Mouse (Mus musculus) ovary, postnatal 10 days (tissue): ENCODE measurements around the gene Nxph4.

Experiments
- DNase-seq: peaks from one replicate; pipeline ENCODE4 v3.0.0; 2022; ENCODE audit warnings: low spot score

The Nxph4 gene

GRCm38 (mm10) chr10:127514764-127515163 is 19.6 kb downstream of the Nxph4 start, which contains the start of gene Ndufa4l2:
Gene Ndufa4l2 (plus strand): TSS chr10:127514967.
- DNase-seq: no peak

- no peak for DNase-seq
These were observed 20.2 kb downstream of the Nxph4 start for GRCm38 (mm10) chr10:127514111-127514698.

- no peak for DNase-seq
These were observed 20.8 kb downstream of the Nxph4 start for GRCm38 (mm10) chr10:127513501-127514091.

GRCm38 (mm10) chr10:127512813-127513212 is 21.5 kb downstream of the Nxph4 start:
- peak; percentile 87 for DNase-seq

- no peak for DNase-seq
These were observed 22.1 kb downstream of the Nxph4 start for GRCm38 (mm10) chr10:127512307-127512666.

GRCm38 (mm10) chr10:127511634-127512306 is 22.6 kb downstream of the Nxph4 start:
- DNase-seq: no peak

GRCm38 (mm10) chr10:127510895-127511617 is 23.3 kb downstream of the Nxph4 start:
- DNase-seq: no peak

GRCm38 (mm10) chr10:127509837-127510701 is 24.3 kb downstream of the Nxph4 start:
- DNase-seq: no peak

GRCm38 (mm10) chr10:127509051-127509836 is 25.1 kb downstream of the Nxph4 start:
- DNase-seq: peak; percentile 62

- no peak for DNase-seq
These were observed 26.1 kb downstream of the Nxph4 start for GRCm38 (mm10) chr10:127508239-127508638.

- DNase-seq: no peak
These were observed 33.2 kb downstream of the Nxph4 start, which contains the start of gene Stac3 for GRCm38 (mm10) chr10:127500894-127501893. Gene Stac3 (plus strand): TSS chr10:127501686.

GRCm38 (mm10) chr10:127500042-127500441 is 34.3 kb downstream of the Nxph4 start:
- no peak for DNase-seq

- no peak for DNase-seq
These were observed 34.8 kb downstream of the Nxph4 start for GRCm38 (mm10) chr10:127499516-127499915.

- no peak for DNase-seq
These were observed 38.2 kb downstream of the Nxph4 start for GRCm38 (mm10) chr10:127496156-127496555.

- DNase-seq: no peak
These were observed 42.2 kb downstream of the Nxph4 start for GRCm38 (mm10) chr10:127492118-127492517.

- DNase-seq: no peak
These were observed 43.2 kb downstream of the Nxph4 start for GRCm38 (mm10) chr10:127491128-127491512.

GRCm38 (mm10) chr10:127490160-127491127 is 43.9 kb downstream of the Nxph4 start:
- DNase-seq: no peak

- no peak for DNase-seq
These were observed 45.5 kb downstream of the Nxph4 start for GRCm38 (mm10) chr10:127488856-127489255.
